In the genomic region with DNA sequence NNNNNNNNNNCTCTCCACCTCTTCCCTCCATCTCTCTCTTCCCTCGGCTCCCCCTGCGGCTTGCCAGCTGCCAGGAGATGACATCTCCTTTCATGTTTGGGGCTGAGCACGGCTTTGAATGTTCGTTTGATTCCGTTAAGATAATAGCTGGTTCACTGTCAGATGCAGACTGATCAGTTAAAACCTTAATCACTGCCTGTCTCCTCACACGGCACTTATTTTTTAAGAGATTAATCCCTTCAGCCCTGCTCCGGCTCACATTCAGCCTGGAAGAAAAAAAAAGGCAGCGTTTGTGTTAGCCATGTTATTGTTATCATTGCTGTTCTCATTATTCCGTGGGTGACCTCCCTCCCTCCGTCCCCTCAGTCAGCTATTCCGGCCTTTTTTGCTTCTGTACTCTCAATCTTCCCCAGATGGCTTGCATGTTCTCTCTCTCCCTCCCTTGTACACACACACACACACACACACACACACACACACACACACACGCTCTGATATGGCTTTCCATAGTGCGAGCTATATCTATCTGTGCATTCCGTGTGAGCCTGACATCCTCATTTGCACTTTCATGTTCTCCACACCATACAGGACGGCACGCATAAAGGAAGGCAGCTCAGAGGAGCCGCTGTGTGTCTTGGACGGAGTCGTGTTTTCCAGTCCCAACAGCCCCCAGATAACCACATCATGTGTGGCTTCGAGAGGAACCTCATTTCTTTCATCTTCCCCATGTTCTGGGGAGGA, we compare ENCODE assay signal across 19 mouse cellular contexts. TPM values are rescaled to one million over a fixed set of nuclear protein-coding genes. Genes with fewer than 3 reads are reported as not detected.
DNase-seq lines count a peak whose midpoint lies in the region; ATAC-seq and TF ChIP-seq lines count a peak whose summit lies in the region.
"Had no signal": no experiment of that assay in that cellular context is flagged by ENCODE, and none has a peak within 500 bp of the region (broad histone marks: within the 10 kb centered on the region; RNA-seq: fewer than 3 reads in every experiment).

No protein-coding gene starts in this region.

- TF ChIP-seq CTCF in brain, embryonic 14.5 days (IDR thresholded peaks at IDR 0.05; ENCODE audit: borderline replicate concordance, extremely low read depth, insufficient read depth, insufficient read length): no peak

- no peak for DNase-seq in forebrain, embryonic 11.5 days (ENCODE audit: low spot score)
- no peak for DNase-seq in forebrain, embryonic 10.5 days (ENCODE audit: extremely low spot score, low spot score)
- peak; percentile 85 for DNase-seq in brain, embryonic 14.5 days (ENCODE audit: low read depth)
- peak; percentile 72 for DNase-seq in forebrain, embryonic 14.5 days (ENCODE audit: low spot score)
- DNase-seq in midbrain, embryonic 10.5 days (ENCODE audit: low spot score): peak; percentile 27
- DNase-seq in right cerebral cortex, adult 18-20 months: no peak
- no peak for DNase-seq in testis, postnatal 14 days (ENCODE audit: low spot score)
- DNase-seq: cerebellum, postnatal 25 days; heart, adult 2 months had no signal

- peaks cover 11% of the 10 kb centered on the region; the same call in 1 of the 2 replicates for H3K27me3 ChIP-seq in forebrain, embryonic 11.5 days (ENCODE audit: control insufficient read depth, insufficient read depth, low read length)
- peaks cover 76% of the 10 kb centered on the region for H3K27me3 ChIP-seq in forebrain, embryonic 10.5 days (ENCODE audit: poor library complexity, severe bottlenecking)
- peaks cover 12% of the 10 kb centered on the region for H3K27me3 ChIP-seq in forebrain, embryonic 14.5 days (replicated peaks; ENCODE audit: control insufficient read depth, insufficient read depth, low read length)
- peaks cover 63% of the 10 kb centered on the region for H3K27me3 ChIP-seq in midbrain, embryonic 10.5 days (ENCODE audit: low read depth, poor library complexity, severe bottlenecking)

- H3K9me3 ChIP-seq in forebrain, embryonic 11.5 days (ENCODE audit: control insufficient read depth, low read length): no peaks in the 10 kb centered on the region
- no peaks in the 10 kb centered on the region; the same call in 1 of the 2 replicates for H3K9me3 ChIP-seq in forebrain, embryonic 10.5 days
- H3K9me3 ChIP-seq in forebrain, embryonic 14.5 days (replicated peaks; ENCODE audit: control insufficient read depth, low read length): no peaks in the 10 kb centered on the region
- H3K9me3 ChIP-seq in midbrain, embryonic 10.5 days (replicated peaks): no peaks in the 10 kb centered on the region
- H3K9me3 ChIP-seq: limb, embryonic 15.5 days; lung, embryonic 15.5 days; neural tube, embryonic 12.5 days had no signal

- peaks cover 11% of the 10 kb centered on the region for H3K4me1 ChIP-seq in forebrain, embryonic 11.5 days (replicated peaks; ENCODE audit: control insufficient read depth, insufficient read depth, low read length)
- H3K4me1 ChIP-seq in forebrain, embryonic 10.5 days: peaks cover 32% of the 10 kb centered on the region
- peaks cover 19% of the 10 kb centered on the region for H3K4me1 ChIP-seq in forebrain, embryonic 14.5 days (ENCODE audit: control insufficient read depth, insufficient read depth, low read length)
- H3K4me1 ChIP-seq in midbrain, embryonic 10.5 days: peaks cover 42% of the 10 kb centered on the region

- no peak overlapping the region for H3K9ac ChIP-seq in forebrain, embryonic 11.5 days (ENCODE audit: low read length)
- H3K9ac ChIP-seq in forebrain, embryonic 14.5 days (ENCODE audit: low read length): peak overlapping the region; percentile 25; the same call in 1 of the 2 replicates
- H3K9ac ChIP-seq: limb, embryonic 15.5 days; lung, embryonic 15.5 days; neural tube, embryonic 12.5 days had no signal

- no peak overlapping the region for H3K27ac ChIP-seq in forebrain, embryonic 11.5 days (ENCODE audit: low read depth, low read length)
- H3K27ac ChIP-seq in forebrain, embryonic 10.5 days: no peak overlapping the region
- H3K27ac ChIP-seq in forebrain, embryonic 14.5 days (ENCODE audit: low read depth, low read length): peak overlapping the region; percentile 65
- peak overlapping the region; percentile 10; the same call in 1 of the 2 replicates for H3K27ac ChIP-seq in midbrain, embryonic 10.5 days (replicated peaks)
- H3K27ac ChIP-seq: heart, adult 2 months; layer of hippocampus, adult 2 months; limb, embryonic 15.5 days; lung, embryonic 15.5 days; neural tube, embryonic 12.5 days had no signal

- H3K4me3 ChIP-seq in forebrain, embryonic 11.5 days (ENCODE audit: low read depth, low read length): no peak overlapping the region
- no peak overlapping the region; the same call in 1 of the 2 replicates for H3K4me3 ChIP-seq in forebrain, embryonic 10.5 days
- H3K4me3 ChIP-seq in forebrain, embryonic 14.5 days (ENCODE audit: low read depth, low read length): no peak overlapping the region
- peak overlapping the region; percentile 17; the same call in 1 of the 2 replicates for H3K4me3 ChIP-seq in midbrain, embryonic 10.5 days
- H3K4me3 ChIP-seq: heart, adult 2 months; layer of hippocampus, adult 2 months; limb, embryonic 15.5 days; lung, embryonic 15.5 days; neural tube, embryonic 12.5 days had no signal

- no peaks in the 10 kb centered on the region for H3K36me3 ChIP-seq in forebrain, embryonic 11.5 days (ENCODE audit: control insufficient read depth, insufficient read depth, low read length)
- H3K36me3 ChIP-seq in forebrain, embryonic 10.5 days (replicated peaks): no peaks in the 10 kb centered on the region
- no peaks in the 10 kb centered on the region for H3K36me3 ChIP-seq in forebrain, embryonic 14.5 days (ENCODE audit: control insufficient read depth, insufficient read depth, low read length)
- no peaks in the 10 kb centered on the region for H3K36me3 ChIP-seq in midbrain, embryonic 10.5 days
- H3K36me3 ChIP-seq: limb, embryonic 15.5 days; lung, embryonic 15.5 days; neural tube, embryonic 12.5 days had no signal

- peak overlapping the region; percentile 21; the same call in 1 of the 2 replicates for H3K4me2 ChIP-seq in forebrain, embryonic 11.5 days (ENCODE audit: low read depth, low read length, severe bottlenecking)
- peak overlapping the region; percentile 7; the same call in 1 of the 2 replicates for H3K4me2 ChIP-seq in forebrain, embryonic 14.5 days (ENCODE audit: low read length)
- H3K4me2 ChIP-seq: limb, embryonic 15.5 days; lung, embryonic 15.5 days; neural tube, embryonic 12.5 days had no signal

- TF ChIP-seq POLR2A in brain, embryonic 14.5 days (IDR thresholded peaks at IDR 0.05; ENCODE audit: borderline replicate concordance, extremely low read depth, insufficient read depth, insufficient read length, poor library complexity, severe bottlenecking): no peak

- ATAC-seq in forebrain, embryonic 11.5 days (replicated peaks; ENCODE audit: low FRiP score): no peak
- peak; percentile 42; the same call in 1 of the 2 replicates for ATAC-seq in forebrain, embryonic 14.5 days
- ATAC-seq in granulocyte monocyte progenitor cell, adult 5-6 weeks (replicated peaks; ENCODE audit: poor library complexity, severe bottlenecking): no peak
- ATAC-seq: Patski had no signal

- 34% methylated on average over 20 of the region's 20 CpGs for WGBS in forebrain, embryonic 11.5 days
- 46% methylated on average over 19 of the region's 20 CpGs for WGBS in forebrain, embryonic 10.5 days
- WGBS in forebrain, embryonic 14.5 days: 30% methylated on average over 20 of the region's 20 CpGs
- WGBS in midbrain, embryonic 10.5 days: 48% methylated on average over 20 of the region's 20 CpGs

RNA-seq across cellular contexts. Expression of a gene that starts 17.2 kb away (rescaled TPM):
- polyA plus RNA-seq in forebrain, embryonic 11.5 days (2014; fragmentation: Nextera tagmentation; extraction: Ambion mirVana): not detected in 2 replicates
- polyA plus RNA-seq in forebrain, embryonic 10.5 days (2016; fragmentation: Nextera tagmentation; extraction: Ambion mirVana): not detected in 2 replicates
- polyA plus RNA-seq in brain, embryonic 14.5 days (2012; rRNA removed): not detected in 2 replicates
- polyA plus RNA-seq in forebrain, embryonic 14.5 days (2014; fragmentation: Nextera tagmentation; extraction: Ambion mirVana): not detected in 2 replicates
- polyA plus RNA-seq in midbrain, embryonic 10.5 days (2016; fragmentation: Nextera tagmentation; extraction: Ambion mirVana): not detected in 2 replicates
- total RNA-seq in granulocyte monocyte progenitor cell, adult 5-6 weeks (2014; fragmentation: Nextera tagmentation): not detected in 2 replicates
- total RNA-seq in granulocyte monocyte progenitor cell, adult 5-6 weeks (2017): not detected in 2 replicates
- total RNA-seq: heart, adult 2 months; hematopoietic stem cell, adult 5-6 weeks; layer of hippocampus, adult 2 months; left cerebral cortex, postnatal 10 days; megakaryocyte-erythroid progenitor cell, adult 5-6 weeks had no signal
- polyA plus RNA-seq: heart, adult 2 months; kidney, embryonic 14.5 days; limb, embryonic 15.5 days; lung, embryonic 15.5 days; neural tube, embryonic 12.5 days; Patski had no signal

RNA-seq across cellular contexts. Expression of a gene that starts 33.9 kb away (rescaled TPM):
- not detected in 2 replicates for polyA plus RNA-seq in forebrain, embryonic 11.5 days (2014; fragmentation: Nextera tagmentation; extraction: Ambion mirVana)
- polyA plus RNA-seq in forebrain, embryonic 10.5 days (2016; fragmentation: Nextera tagmentation; extraction: Ambion mirVana): not detected in 2 replicates
- polyA plus RNA-seq in brain, embryonic 14.5 days (2012; rRNA removed): not detected in 2 replicates
- polyA plus RNA-seq in forebrain, embryonic 14.5 days (2014; fragmentation: Nextera tagmentation; extraction: Ambion mirVana): not detected in 2 replicates
- polyA plus RNA-seq in midbrain, embryonic 10.5 days (2016; fragmentation: Nextera tagmentation; extraction: Ambion mirVana): not detected in 2 replicates
- not detected in 2 replicates for total RNA-seq in granulocyte monocyte progenitor cell, adult 5-6 weeks (2014; fragmentation: Nextera tagmentation)
- not detected in 2 replicates for total RNA-seq in granulocyte monocyte progenitor cell, adult 5-6 weeks (2017)
- total RNA-seq: heart, adult 2 months; hematopoietic stem cell, adult 5-6 weeks; layer of hippocampus, adult 2 months; left cerebral cortex, postnatal 10 days; megakaryocyte-erythroid progenitor cell, adult 5-6 weeks had no signal
- polyA plus RNA-seq: heart, adult 2 months; kidney, embryonic 14.5 days; limb, embryonic 15.5 days; lung, embryonic 15.5 days; neural tube, embryonic 12.5 days; Patski had no signal

Comparison
In these comparisons a context has a peak if more than half of its experiments do, and no peak if none do; other contexts are left out.
1. DNase-seq: peak in brain, embryonic 14.5 days (single experiment), forebrain, embryonic 14.5 days (single experiment) and midbrain, embryonic 10.5 days (single experiment); none in forebrain, embryonic 11.5 days (single experiment), forebrain, embryonic 10.5 days (single experiment), right cerebral cortex, adult 18-20 months (single experiment) and testis, postnatal 14 days (single experiment).
2. H3K27ac ChIP-seq: peak in forebrain, embryonic 14.5 days (single experiment) and midbrain, embryonic 10.5 days (single experiment); none in forebrain, embryonic 11.5 days (single experiment) and forebrain, embryonic 10.5 days (single experiment).